Mouse (Mus musculus) E14TG2a.4 (cell line): ENCODE measurements at regions not wholly inside any gene's neighbourhood (a gene's known extent, or its start where the extent isn't known, plus 50 kb on each side); places are given as distances from the start of the nearest gene placed in this dataset.
A peak's percentile ranks its signal among the peaks of the same experiment; 100 is the strongest.

Source experiments
- H3K27me3 ChIP-seq: 2 replicates; pipeline ENCODE4 v1.6.1; 2014; ENCODE audit warnings: low read length, control low read depth; ENCODE audit not compliant: insufficient read depth
- H3K36me3 ChIP-seq: 2 replicates; pipeline ENCODE4 v1.6.1; 2014; ENCODE audit warnings: low read length, control low read depth; ENCODE audit not compliant: insufficient read depth
- H3K4me1 ChIP-seq: replicated peaks from 2 replicates; pipeline ENCODE4 v1.6.1; 2014; ENCODE audit warnings: low read depth, low read length, control low read depth
- H3K4me3 ChIP-seq: replicated peaks from 2 replicates; pipeline ENCODE4 v1.5.1; 2014; ENCODE audit warnings: mild to moderate bottlenecking, low read length
- H3K9me3 ChIP-seq: 2 replicates; pipeline ENCODE4 v1.6.1; 2014; ENCODE audit warnings: low read length, control low read depth
- CTCF ChIP-seq: conservative IDR thresholded peaks from 2 replicates; pipeline ENCODE4 v1.5.1; 2014; ENCODE audit warnings: low read length
- NANOG ChIP-seq: IDR thresholded peaks from 2 replicates; pipeline ENCODE4 v1.6.1; 2014; ENCODE audit warnings: borderline replicate concordance, low read length, mixed read lengths
- POU5F1 ChIP-seq: IDR thresholded peaks from 2 replicates; pipeline ENCODE4 v1.6.1; 2014; ENCODE audit warnings: low read length, borderline replicate concordance

DNA sequence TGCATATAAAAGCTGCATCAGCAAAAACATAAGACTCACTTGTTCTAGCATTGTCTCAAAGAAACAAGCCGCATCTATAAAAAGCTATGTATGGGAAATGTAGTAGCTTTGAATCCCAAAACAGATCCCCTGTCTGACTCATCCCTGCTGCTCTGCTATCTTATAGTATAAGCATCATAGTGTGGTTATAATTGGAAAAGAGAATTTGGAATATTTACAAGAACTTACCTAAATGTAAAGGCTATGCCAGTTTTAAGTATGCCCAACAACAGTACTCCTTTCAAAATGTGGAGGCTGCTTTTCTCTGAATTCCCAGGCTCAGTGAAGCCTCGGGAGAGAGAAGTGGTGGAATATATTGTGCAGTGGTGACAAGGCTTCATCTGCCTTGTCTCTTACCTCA, 301.5 kb upstream of the Btbd3 start:
- Histone ChIP-seq H3K4me1 (no peaks in the 10 kb centered on the region), H3K27me3 (no peaks in the 10 kb centered on the region), H3K9me3 (no peaks in the 10 kb centered on the region), H3K4me3 (no peak overlapping the region), H3K36me3 (no peaks in the 10 kb centered on the region)
- TF ChIP-seq CTCF (no peak), NANOG (no peak), POU5F1 (no peak)

DNA sequence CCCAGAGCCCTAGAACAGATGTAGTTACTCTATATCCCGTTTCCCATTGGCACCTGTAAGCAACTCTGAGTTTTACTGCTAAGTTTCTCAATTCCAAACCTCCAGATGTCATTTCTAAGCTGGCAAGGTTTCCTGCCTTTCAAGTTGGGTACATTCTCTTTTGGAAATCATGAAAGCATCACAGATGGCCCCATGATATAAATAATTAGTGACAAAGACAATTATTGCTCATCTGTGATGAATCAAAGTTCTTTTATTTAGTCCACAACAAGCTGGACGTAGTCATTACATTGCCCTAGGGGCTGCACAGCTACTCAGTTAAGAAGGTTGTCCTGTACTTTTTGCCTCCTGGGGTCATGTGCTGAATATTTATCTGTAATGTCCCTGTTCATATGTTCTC, 303.2 kb upstream of the Btbd3 start:
- no peaks in the 10 kb centered on the region for H3K9me3 ChIP-seq
- H3K4me3 ChIP-seq = no peak overlapping the region
- H3K4me1 ChIP-seq = no peaks in the 10 kb centered on the region
- no peaks in the 10 kb centered on the region for H3K27me3 ChIP-seq
- no peak for TF ChIP-seq POU5F1
- no peak for TF ChIP-seq CTCF
- TF ChIP-seq NANOG = no peak
- no peaks in the 10 kb centered on the region for H3K36me3 ChIP-seq

DNA sequence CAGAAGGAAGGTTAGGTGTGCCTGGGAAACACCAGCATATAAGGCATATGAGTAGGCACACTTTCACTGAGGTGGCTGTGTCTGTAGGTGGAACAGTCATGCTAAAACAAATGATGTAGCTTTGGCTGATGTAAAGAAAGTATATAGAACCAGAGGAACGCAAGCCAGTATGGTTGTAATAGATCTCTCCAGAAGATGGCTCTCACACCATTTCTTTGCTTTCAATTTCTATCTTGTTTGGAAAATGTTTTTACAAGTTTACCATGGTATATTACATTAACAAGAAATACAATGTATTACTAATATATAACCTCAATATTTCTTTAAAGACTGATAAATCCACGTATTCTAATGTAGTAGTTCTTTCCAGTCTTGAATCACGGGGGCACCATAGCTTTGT, 304.4 kb upstream of the Btbd3 start:
- no peaks in the 10 kb centered on the region for H3K36me3 ChIP-seq
- H3K9me3 ChIP-seq = no peaks in the 10 kb centered on the region
- no peak overlapping the region for H3K4me3 ChIP-seq
- no peaks in the 10 kb centered on the region for H3K27me3 ChIP-seq
- TF ChIP-seq NANOG (no peak), CTCF (no peak), POU5F1 (no peak)
- no peaks in the 10 kb centered on the region for H3K4me1 ChIP-seq

DNA sequence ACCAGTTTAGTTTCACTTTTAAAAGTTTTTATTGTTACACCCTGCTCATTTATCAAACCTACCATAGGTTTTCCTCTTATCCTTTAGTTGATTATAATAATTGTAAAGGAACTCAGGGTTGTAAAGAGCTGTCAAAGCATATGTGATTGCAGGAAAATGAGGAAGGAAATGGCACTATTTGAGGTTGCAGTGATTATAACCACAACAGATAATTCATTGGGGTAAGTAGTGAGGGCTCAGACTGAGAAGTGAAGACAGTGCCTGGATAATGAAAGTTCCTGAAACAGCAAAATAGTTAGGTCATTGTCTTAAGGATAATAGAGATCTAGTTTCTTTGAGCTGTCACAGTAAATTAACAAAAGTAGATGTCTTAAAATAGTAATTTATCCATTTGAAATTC, 305.4 kb upstream of the Btbd3 start:
- no peak overlapping the region for H3K4me3 ChIP-seq
- no peaks in the 10 kb centered on the region for H3K27me3 ChIP-seq
- no peaks in the 10 kb centered on the region for H3K36me3 ChIP-seq
- no peaks in the 10 kb centered on the region for H3K4me1 ChIP-seq
- TF ChIP-seq CTCF (no peak), POU5F1 (no peak), NANOG (no peak)
- no peaks in the 10 kb centered on the region for H3K9me3 ChIP-seq

DNA sequence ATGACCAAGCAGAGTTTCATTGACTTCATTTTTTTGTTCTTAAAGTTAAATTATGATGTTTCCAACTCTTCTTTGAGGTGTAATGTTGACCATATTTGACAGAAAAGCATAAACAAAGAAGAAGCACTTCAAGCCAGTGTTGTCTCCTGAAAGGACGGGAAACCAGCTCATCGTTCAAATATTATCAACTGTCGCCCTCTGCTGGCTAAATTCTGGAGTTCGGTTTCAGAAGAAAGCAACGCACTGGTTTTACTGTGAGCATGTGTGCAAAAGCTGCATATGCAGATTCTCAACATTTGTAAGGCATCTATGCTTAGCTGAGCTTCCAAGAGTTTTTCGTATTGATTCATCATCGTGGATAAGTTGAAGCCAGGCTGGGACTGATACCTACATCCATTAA, 313.6 kb upstream of the Btbd3 start:
- H3K36me3 ChIP-seq = no peaks in the 10 kb centered on the region
- H3K4me3 ChIP-seq = no peak overlapping the region
- TF ChIP-seq NANOG (no peak), POU5F1 (no peak), CTCF (peak; percentile 18)
- H3K4me1 ChIP-seq = peaks cover 7% of the 10 kb centered on the region; the same call in 1 of the 2 replicates
- H3K9me3 ChIP-seq = no peaks in the 10 kb centered on the region
- H3K27me3 ChIP-seq = no peaks in the 10 kb centered on the region

DNA sequence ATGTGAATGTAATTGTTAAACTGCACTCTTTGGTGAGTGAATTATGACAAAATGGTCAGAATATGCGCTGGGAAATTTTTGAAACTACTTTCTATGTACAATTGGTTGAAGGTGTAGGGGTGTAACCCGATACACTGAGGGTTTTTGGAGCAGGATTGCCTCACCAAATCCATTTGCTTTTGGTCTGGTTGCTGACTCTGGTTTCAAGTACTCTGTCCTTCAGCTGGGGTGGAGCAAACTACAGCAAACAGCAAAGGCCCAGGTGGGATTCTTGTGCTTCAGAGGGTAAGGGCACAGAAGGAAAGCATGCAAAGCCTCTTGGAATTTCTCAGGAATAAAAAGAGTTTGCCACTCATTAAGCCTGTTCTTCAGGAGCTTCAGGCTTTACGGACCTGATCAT, 316.8 kb upstream of the Btbd3 start:
- TF ChIP-seq POU5F1 (no peak), NANOG (no peak), CTCF (no peak)
- no peak overlapping the region for H3K4me3 ChIP-seq
- H3K36me3 ChIP-seq = no peaks in the 10 kb centered on the region
- peaks cover 7% of the 10 kb centered on the region; the same call in 1 of the 2 replicates for H3K4me1 ChIP-seq
- no peaks in the 10 kb centered on the region for H3K9me3 ChIP-seq
- no peaks in the 10 kb centered on the region for H3K27me3 ChIP-seq

DNA sequence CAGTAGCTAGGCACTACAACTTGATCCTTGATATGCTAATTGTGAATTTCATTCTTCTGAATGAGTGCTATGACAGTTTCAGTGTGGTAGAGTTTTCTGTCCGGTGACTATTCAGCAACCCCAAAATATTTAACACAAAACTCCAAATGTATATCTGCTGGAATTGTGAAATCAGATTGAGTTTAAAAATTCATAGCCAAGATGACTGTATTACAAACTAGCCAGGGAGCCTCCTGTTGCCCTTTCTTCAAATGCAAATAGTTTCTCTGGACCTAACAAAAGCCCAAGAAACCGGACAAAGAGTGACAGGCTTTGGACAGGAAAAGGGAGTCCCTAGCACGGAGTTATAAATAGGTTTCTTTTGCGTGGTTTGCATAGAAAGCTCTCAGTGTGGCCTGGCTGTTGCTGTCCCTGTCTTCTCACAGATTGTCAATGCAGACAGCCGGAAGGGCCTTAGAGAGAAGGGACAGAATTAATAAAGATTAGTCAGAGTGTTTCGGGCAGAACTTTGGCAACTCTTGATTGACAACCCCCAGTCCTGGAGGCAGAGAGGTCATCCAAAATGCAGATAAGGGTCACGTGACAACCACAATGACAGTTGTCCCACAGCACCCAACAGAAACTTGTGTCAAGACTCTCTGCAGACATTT, 317.4 kb upstream of the Btbd3 start:
- TF ChIP-seq CTCF = no peak
- no peak for TF ChIP-seq POU5F1
- no peak for TF ChIP-seq NANOG
- Histone ChIP-seq H3K36me3 (no peaks in the 10 kb centered on the region), H3K4me1 (peaks cover 7% of the 10 kb centered on the region; the same call in 1 of the 2 replicates), H3K4me3 (no peak overlapping the region), H3K9me3 (no peaks in the 10 kb centered on the region), H3K27me3 (no peaks in the 10 kb centered on the region)

DNA sequence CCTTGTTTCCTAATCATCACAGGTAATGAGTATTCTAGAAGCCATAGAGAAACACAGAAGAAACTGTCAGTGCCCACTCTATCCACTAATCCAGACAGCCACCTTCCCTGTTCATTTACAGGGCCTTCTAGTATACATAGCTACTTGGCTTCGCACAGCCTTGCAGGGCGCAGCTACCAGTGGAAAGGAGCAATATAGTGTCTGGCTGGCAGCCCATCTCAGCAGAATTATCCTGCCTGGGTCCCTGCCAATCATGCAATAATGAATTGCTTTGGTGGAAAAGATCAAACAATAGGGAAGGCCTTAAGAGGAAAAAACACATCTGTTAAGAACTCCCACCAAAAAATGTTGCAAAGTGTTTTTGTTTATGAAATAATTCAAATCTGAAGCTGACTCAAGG, 319.8 kb upstream of the Btbd3 start:
- H3K27me3 ChIP-seq = no peaks in the 10 kb centered on the region
- H3K4me1 ChIP-seq = peaks cover 7% of the 10 kb centered on the region; the same call in 1 of the 2 replicates
- no peak for TF ChIP-seq CTCF
- no peak for TF ChIP-seq NANOG
- TF ChIP-seq POU5F1 = no peak
- no peak overlapping the region for H3K4me3 ChIP-seq
- no peaks in the 10 kb centered on the region for H3K9me3 ChIP-seq
- no peaks in the 10 kb centered on the region for H3K36me3 ChIP-seq

DNA sequence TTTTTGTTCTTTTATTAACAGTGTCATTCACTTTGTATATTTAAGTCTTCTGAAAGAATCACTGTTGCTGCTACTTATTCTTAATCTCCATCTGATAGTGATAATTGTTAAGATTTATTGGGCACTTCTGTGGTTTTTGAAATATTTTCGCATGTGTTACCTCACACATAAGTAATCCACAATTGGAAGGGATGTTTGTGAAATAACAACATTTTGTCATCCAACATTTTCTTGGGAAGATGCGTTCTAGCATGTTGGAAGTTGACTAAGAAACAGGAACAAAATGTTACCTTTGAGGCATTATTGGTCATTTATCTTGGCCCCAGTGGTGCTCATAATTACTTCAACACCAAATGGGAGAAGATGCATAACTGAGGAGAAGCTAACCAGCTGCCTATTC, 323.4 kb upstream of the Btbd3 start:
- Histone ChIP-seq H3K4me1 (no peaks in the 10 kb centered on the region), H3K27me3 (no peaks in the 10 kb centered on the region), H3K4me3 (no peak overlapping the region), H3K9me3 (no peaks in the 10 kb centered on the region), H3K36me3 (no peaks in the 10 kb centered on the region)
- no peak for TF ChIP-seq CTCF
- no peak for TF ChIP-seq POU5F1
- TF ChIP-seq NANOG = no peak
